Mouse (Mus musculus) embryonic fibroblast, embryonic 13.5 days (primary cell): ENCODE data around the gene Mymk. TPM values are rescaled to one million over a fixed set of nuclear protein-coding genes. Genes with fewer than 3 reads are reported as not detected.

ENCODE experiments used
- H3K27ac ChIP-seq: 2 replicates; pipeline ENCODE4 v1.5.1; 2012; ENCODE audit warnings: low read length, control low read depth, inconsistent platforms; ENCODE audit not compliant: insufficient read depth
- H3K4me1 ChIP-seq: 2 replicates; pipeline ENCODE4 v1.6.1; 2011; ENCODE audit warnings: low read length; ENCODE audit not compliant: control insufficient read depth, insufficient read depth
- H3K4me3 ChIP-seq: 2 replicates; pipeline ENCODE4 v1.5.1; 2011; ENCODE audit warnings: mild to moderate bottlenecking, control low read depth, low read length; ENCODE audit not compliant: insufficient read depth
- CTCF ChIP-seq: IDR thresholded peaks from 2 replicates; pipeline ENCODE4 v1.5.1; 2011; ENCODE audit warnings: mild to moderate bottlenecking, control low read depth, low read length, moderate library complexity, borderline replicate concordance; ENCODE audit not compliant: insufficient read depth
- POLR2A ChIP-seq: IDR thresholded peaks from 2 replicates; pipeline ENCODE4 v1.6.1; 2011; ENCODE audit warnings: low read depth, mild to moderate bottlenecking, control low read depth, low read length, moderate library complexity
- polyA plus RNA-seq: library from polyadenylated mRNA; stranded (reverse); fragments of >200 nt; gene quantifications from 2 replicates; pipeline ENCODE4 v1.2.4, GENCODE M21; 2011; ENCODE audit warnings: low read depth; ENCODE audit not compliant: missing spikeins, insufficient read length

Gene Mymk
- polyA plus RNA-seq, 1 experiment: not detected

DNA sequence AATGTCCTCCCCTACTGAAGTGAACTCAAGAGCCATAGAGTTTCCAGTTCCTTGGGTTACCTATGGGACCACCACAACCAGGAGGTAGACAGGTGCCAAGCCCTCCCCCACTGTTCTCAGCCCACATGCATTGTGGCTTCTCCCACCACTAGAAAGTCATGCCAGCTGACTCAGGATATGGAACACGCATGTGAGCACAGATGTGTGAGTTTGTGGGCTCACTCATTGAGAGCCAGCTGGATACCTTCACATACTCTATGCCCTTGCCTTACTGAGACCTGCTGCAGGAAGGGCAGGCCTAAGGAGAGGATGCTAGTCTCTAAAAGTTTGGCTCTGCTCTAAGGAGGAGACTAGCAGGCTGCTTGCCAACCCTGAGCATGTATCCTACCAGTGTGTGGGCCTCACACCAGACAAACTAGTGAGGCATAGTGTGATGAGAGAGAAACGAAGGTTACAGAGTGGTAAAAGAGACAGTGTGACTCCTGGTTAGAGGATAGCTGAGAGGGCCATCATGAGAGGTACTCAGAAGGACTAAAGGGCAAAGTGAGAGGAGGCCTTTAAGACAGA, 1.6 kb downstream of the Mymk start:
- no peak overlapping the region for H3K27ac ChIP-seq
- TF ChIP-seq CTCF (no peak), POLR2A (no peak)
- no peaks in the 10 kb centered on the region for H3K4me1 ChIP-seq
- no peak overlapping the region for H3K4me3 ChIP-seq

DNA sequence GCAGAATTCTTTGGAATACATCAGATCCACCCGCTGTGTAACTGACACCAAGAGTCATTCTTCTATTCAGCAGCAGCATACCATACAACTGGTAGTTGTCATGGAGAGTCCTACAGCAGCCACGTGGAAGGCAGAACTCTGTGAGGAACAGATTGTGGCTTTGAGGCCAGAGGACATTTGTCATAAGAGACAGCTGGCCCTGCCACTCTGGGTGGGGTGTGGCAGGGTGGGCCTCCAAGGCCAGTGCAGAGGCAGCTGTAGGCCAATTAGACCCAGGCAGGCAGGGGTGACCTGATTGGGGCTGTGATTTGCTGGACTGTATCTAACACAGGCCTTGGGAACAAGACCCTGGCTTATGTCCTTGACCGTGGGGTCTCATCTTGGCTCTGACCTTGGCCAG, 2.3 kb downstream of the Mymk start:
- H3K4me3 ChIP-seq: no peak overlapping the region
- no peak overlapping the region for H3K27ac ChIP-seq
- TF ChIP-seq POLR2A: no peak
- TF ChIP-seq CTCF: no peak
- no peaks in the 10 kb centered on the region for H3K4me1 ChIP-seq

DNA sequence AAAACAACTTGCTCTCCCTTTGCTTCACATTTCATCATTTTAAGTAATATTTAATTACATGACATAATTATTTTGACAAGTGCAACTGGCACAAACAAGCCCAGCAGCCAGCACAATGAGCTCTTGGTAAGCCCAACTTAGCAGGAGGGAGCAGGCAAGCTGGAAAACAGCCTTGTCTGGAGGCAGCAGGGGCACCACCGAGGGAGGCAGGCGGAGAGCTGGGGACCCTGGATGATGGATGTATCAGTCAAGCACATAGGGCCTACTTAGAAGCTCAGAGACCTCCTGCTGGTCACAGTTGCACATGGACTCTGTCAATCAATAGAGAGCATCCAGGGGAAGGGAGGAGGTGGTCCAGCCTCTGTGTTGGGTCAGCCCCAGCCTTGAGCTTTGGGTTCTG, 4.0 kb downstream of the Mymk start:
- Histone ChIP-seq H3K4me3 (no peak overlapping the region), H3K27ac (no peak overlapping the region)
- no peak for TF ChIP-seq POLR2A
- no peak for TF ChIP-seq CTCF

DNA sequence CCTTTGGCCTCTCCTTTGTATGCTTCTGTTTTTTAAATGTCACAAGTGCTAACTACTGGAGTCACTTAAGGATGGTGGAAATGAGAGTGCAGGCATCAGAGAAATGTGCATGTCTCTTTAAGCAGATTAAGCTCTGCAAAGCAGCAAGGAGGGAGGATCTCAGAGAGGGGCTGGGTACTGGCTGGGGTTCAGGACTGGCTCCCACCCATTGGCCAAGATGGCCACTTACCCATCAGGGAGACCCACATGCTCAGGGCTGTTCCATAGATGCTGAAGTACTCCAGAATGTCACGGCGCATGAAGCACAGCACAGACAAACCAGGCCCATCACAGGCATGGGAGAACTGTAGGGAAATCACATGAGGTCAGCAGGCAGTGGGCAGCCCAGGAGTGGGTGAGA, 4.9 kb downstream of the Mymk start:
- TF ChIP-seq CTCF: no peak
- no peak for TF ChIP-seq POLR2A
- H3K27ac ChIP-seq: no peak overlapping the region
- no peaks in the 10 kb centered on the region for H3K4me1 ChIP-seq
- no peak overlapping the region for H3K4me3 ChIP-seq

More for the DNA sequence above, 4.0 kb downstream of the Mymk start:
- H3K4me1 ChIP-seq: no peaks in the 10 kb centered on the region

DNA sequence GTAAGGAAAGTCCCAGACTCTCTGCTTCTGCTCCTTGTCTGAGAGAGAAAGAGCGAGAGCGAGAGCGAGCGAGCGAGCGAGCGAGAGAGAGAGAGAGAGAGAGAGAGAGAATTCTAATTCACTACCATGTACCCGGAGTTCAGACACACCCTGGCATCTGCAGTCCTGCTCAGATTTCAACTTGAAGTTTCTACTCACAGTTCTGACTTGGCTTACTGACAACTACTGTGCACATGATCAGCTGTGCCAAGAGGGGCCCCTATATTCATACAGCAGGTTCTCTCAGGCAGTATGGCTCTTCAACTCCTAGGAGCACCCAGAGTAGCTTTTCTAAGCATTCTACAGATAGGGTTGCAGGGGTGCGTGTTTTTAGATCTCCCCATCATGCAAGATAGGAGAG, 12.8 kb downstream of the Mymk start:
- Histone ChIP-seq H3K4me1 (no peaks in the 10 kb centered on the region), H3K4me3 (no peak overlapping the region), H3K27ac (no peak overlapping the region)
- TF ChIP-seq POLR2A (no peak), CTCF (no peak)

DNA sequence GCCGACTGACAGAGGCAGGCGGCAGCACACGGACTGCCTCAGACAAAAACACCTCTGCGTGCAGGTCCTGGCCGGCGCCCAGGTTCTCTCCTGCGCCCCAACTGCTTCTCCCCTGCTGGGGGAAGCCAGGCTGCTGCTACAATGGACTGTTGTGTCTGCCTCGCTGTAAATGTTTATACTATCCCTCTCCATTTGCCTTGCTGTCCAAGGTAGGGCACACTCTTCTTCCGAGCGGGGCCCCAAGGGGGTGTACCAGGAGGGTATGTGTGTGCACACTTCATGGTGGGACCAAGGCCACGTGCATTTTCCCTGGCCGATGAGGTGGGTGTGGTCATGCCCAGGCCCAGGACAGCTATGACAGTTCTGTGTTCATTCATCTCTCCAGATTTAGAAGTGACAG, 13.2 kb downstream of the Mymk start:
- Histone ChIP-seq H3K4me3 (no peak overlapping the region), H3K27ac (no peak overlapping the region), H3K4me1 (no peaks in the 10 kb centered on the region)
- TF ChIP-seq CTCF (no peak), POLR2A (no peak)

DNA sequence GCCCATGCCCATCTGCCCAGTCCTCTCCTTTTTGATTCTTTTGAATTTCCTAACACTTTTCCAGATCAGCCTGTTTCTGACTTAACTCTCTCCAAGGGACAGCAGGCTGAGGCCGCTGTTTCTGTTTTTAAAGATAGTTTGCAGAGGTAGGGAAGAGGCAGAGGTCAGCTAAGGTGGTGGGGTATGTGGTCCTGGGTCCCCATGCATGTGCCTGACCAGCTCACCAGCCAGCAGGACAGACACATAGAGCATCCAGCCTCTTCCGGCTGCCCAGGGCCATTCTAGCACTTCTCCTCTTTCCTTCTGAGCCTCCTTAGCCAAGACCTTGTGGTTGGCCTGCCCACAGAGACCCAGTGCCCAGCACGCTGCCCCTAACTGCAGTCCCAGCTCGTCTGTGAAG, 13.7 kb downstream of the Mymk start:
- H3K4me3 ChIP-seq: no peak overlapping the region
- no peak overlapping the region for H3K27ac ChIP-seq
- TF ChIP-seq POLR2A (no peak), CTCF (no peak)
- no peaks in the 10 kb centered on the region for H3K4me1 ChIP-seq

DNA sequence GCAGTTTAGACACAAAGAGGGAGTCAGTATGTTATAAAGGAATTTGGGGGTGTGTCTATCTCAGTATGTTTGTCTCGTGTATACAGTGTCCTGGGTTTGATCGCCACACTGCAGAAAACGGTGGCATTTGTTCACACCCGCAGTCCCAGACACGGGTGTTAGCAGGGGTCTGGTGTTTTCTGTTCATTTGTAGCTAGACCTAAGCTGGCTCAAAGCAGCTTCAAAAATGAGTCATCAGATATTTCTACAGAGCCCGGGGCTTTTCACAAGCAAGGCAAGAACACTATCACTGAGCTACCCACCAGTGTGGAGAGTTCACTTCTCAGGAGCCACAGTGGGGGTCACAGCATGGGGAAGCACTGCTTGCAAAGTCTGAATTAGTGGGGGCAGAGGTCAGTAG, 22.6 kb downstream of the Mymk start:
- H3K4me3 ChIP-seq: no peak overlapping the region
- no peaks in the 10 kb centered on the region for H3K4me1 ChIP-seq
- H3K27ac ChIP-seq: no peak overlapping the region
- no peak for TF ChIP-seq POLR2A
- TF ChIP-seq CTCF: no peak

DNA sequence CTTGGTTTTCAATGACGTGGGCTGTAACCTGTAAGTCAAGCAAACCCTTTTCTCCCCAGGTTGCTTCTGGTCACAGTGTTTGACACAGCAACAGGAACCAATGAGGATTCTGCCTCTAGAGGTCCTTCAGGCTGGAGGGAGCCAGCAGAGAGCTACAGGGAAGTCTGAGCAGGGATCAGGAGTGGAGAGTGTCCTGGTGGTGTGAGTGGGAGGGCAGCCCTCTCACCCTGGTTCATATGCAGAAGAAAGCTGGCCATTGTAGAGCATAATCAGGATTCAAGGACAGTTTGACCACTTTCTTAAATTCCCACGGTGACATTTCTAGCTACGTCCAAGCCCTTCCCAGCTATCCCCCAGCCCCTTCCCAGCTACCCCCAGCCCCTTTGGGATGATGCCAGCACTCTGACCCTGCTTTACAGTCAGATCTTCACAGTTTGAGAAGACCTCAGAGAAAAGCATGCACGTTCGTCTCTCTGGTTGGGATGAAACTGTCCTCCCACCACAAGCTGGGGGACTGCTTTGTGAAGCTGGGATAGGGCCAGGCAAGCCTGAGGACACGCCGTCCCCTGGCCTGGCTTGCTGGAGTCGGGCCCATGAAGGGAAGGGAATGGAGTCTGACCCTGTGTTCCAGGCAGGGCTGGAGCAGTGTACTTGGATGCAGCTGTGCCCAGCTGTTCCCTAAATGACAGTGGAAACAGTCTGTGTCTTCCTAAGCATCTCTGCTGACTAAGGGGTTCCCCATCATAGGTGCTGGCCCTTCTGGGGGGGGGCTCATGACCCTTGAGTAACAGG, 25.8 kb downstream of the Mymk start:
- Histone ChIP-seq H3K4me1 (no peaks in the 10 kb centered on the region), H3K27ac (no peak overlapping the region), H3K4me3 (no peak overlapping the region)
- no peak for TF ChIP-seq CTCF
- no peak for TF ChIP-seq POLR2A

DNA sequence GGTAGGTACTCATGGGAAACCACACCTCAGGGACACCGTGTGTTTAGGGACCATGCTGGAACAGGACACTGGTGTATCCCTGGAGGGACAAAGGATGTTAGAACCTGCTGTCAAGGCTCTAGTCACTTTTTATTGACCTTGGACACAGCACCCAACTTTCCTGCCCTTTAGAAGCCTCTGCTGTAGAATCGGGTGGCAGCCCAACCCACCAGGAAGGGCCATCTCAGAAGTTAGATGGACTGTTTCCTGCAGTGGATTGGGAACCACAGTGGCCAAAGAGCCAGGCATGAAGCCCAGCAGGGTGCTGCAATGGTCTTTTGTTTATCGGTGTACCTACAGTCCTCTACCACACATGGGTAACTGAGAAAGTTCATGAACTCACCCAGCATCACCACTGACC, 27.3 kb downstream of the Mymk start:
- Histone ChIP-seq H3K4me3 (no peak overlapping the region), H3K27ac (no peak overlapping the region), H3K4me1 (no peaks in the 10 kb centered on the region)
- TF ChIP-seq CTCF: no peak
- no peak for TF ChIP-seq POLR2A

DNA sequence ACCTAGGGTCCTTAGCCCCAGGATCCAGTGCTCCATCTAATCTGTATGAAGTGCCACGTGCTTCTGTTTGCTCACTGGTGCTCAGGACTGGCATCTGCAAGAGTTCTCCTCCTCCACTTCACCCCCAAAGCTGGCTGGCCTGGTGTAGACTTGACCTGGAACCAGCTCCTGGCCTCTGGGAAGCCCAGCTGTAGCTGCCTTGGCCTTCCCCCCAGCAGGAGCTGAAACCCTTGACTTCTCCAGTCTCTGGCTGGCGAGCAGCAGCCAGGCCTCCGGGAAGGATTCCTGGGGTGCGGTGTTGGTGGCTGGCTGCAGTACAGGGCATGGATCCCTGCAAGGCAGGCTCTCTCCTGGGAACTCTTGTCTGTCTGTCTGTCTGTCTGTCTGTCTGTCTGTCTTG, 27.8 kb downstream of the Mymk start:
- TF ChIP-seq POLR2A (no peak), CTCF (no peak)
- no peak overlapping the region for H3K27ac ChIP-seq

More for the DNA sequence above, 27.8 kb downstream of the Mymk start:
- Histone ChIP-seq H3K4me1 (no peaks in the 10 kb centered on the region), H3K4me3 (no peak overlapping the region)
